Mouse (Mus musculus): ENCODE measurements at regions not wholly inside any gene's neighbourhood (a gene's known extent, or its start where the extent isn't known, plus 50 kb on each side); places are given as distances from the start of the nearest gene placed in this dataset.
"Not testable (repeated sequence)": the region's sequence is repeated elsewhere in the genome, so short reads cannot be mapped to it uniquely, and the experiment has no call there.

DNA sequence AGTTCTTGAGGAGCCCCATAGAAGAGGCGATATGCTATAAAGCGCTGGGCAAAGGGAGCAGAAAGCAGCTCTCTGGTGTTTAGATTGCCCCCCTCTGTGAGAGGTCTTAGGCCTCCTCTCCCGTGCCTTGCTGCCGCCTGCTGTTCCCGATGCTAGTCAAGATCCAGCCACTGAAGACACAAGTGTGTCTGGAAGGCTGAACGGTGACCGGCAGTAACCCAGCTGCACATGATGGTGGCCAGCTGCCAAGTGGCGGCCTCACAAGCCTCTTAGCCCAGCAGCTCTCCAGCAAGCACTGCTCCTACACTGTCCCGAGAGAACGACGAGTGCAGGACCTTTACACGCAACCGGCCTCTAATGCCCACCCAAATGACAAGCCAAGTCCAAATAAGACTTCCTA is 104.1 kb upstream of the Abca1 start:
- peak; percentile 54 to 58 for DNase-seq (ENCODE audit: low spot score in 2 of 2)

DNA sequence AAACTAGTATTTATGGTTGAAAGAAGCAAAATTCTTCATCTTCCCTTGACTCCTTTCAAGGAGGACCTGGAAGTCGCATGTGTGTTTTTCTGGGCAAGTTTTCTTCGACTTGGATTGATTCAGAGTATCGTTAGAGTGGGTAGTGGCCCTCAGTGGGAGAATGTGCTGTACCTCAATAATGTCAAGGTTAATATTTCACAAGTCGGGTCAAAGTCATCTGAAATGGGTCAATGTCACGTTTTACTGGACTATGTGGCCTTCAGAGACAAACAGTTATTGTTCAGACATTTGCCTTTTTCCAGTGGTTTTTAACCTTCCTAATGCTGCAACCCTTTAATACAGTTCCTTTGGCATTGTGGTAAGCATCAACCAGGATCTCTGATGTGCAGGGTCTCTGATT is 102.8 kb upstream of the Abca1 start:
- DNase-seq (ENCODE audit: low spot score in 2 of 2) = no peak

DNA sequence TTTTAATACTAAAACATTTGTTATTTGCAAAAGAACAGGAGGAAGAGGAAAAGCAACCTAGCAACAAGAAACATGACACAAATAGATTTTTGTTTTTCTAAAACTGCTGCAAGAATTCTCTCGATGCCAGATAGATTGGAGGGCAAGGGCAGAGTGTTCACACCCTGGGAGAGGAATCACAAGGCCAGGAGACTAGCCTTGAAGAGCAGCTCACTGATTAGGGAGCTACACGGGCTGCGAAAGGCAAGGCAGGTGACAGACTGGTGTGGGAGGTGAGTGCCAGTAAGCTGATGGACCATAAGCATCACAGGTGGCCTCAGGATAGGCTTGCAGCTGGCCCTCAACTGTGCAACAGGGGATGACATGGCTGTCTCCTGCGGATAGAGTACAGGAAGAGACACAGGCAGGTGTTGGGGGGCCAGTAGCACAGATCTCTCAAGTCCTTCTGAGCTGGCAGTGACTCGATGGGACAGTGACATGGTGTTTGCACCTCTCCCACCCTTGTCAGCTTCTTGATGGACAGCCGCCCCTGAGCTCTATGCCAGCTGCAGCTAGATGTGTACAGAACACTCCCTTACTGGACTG is 102.0 kb upstream of the Abca1 start:
- no peak for DNase-seq (ENCODE audit: low spot score in 2 of 2)

DNA sequence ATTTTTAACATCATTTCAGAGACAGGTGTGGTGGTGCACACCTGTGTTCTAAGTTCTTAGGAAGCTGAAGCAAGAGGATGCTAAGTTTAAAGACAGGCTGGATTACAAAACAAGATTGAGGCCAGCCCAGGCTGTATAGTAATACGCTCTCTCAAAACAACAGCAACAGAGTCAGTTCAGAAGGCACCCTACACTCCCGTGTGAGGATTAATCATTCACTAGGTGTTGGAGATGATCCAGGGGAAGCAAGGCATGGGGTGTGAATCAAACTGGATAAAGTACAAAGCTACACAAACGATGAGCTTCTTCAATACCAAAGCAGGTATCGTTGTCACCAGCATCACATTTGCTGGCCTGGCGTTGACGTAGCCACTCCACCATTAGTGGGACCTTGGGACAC is 99.3 kb upstream of the Abca1 start:
- no peak for DNase-seq (ENCODE audit: low spot score in 2 of 2)

DNA sequence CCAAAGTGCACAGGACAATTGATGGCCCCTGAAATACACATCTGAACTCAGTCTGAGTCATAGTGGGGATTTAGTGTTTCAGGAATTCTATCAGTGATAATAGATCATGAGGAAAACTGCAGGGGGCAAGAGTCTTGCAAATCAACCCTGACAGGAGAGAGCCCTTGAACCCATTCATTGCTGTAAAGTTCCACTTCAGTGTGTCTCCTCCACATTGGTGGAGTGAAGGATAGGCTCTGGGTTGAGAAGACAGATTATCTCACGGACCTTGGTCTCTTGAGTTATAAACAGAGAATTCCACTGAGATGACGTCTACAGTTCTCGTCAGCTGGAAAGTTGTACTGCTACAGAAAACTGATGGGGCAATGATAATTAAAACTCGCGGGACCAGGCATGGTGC is 97.3 kb upstream of the Abca1 start:
- DNase-seq (ENCODE audit: low spot score in 2 of 2) = no peak

DNA sequence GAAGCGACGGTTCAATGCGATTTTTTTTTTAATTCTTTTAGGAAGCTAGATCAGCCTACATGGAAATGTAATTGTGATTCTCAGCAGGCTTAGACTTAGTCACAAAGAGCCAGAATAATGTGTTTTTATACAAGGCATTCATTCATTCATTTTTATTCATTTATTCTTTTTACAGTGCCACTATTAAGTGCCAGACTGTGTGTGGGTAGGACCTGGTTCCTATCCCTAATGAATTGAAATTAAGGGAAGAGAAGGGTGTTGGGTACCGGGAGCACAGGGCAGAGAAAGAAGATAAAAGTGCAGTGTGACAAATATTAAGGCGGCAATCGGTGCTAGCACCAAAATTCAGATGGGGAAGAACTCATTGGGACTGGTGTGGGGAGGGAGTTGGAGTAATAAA is 94.8 kb upstream of the Abca1 start:
- DNase-seq (ENCODE audit: low spot score in 2 of 2) = no peak

DNA sequence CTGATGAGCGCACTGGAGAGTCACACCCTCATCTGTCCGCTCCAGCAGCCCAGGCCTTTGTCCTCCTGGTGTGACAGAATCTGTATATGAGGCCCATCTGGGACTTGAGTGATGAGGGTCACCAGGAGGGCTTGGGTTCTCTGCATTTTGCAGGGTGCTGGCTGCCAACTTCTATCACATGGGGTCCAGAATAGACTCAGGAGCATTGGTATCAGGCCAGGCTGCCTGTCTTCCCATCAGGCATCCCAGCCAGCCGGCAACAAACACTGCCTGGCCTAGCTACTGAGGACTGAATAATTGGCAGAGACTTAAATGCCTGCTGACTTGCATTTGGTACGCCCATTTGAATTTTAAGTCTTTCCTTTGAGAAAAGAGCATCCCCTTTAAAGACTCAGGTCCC is 94.0 kb upstream of the Abca1 start:
- no peak for DNase-seq (ENCODE audit: low spot score in 2 of 2)

DNA sequence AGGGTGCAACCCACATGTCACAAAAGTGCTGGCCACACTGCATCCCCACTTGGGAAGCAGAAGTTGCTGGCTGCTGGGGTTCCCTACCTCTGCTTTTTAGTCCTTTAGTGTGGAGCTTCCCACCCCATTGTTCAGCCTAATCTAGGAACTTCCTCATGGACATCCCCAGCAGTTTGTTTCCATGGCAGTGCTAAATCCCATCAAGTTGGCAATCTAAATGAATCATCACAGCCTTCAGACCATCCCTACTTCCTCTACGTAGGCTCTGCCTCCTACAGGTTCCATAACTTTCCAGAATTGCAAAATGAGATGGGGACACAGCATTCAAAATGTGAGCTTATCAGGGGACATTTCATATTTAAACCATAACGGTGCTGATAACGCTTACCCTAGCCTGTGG is 90.6 kb upstream of the Abca1 start:
- DNase-seq (ENCODE audit: low spot score in 2 of 2) = no peak

DNA sequence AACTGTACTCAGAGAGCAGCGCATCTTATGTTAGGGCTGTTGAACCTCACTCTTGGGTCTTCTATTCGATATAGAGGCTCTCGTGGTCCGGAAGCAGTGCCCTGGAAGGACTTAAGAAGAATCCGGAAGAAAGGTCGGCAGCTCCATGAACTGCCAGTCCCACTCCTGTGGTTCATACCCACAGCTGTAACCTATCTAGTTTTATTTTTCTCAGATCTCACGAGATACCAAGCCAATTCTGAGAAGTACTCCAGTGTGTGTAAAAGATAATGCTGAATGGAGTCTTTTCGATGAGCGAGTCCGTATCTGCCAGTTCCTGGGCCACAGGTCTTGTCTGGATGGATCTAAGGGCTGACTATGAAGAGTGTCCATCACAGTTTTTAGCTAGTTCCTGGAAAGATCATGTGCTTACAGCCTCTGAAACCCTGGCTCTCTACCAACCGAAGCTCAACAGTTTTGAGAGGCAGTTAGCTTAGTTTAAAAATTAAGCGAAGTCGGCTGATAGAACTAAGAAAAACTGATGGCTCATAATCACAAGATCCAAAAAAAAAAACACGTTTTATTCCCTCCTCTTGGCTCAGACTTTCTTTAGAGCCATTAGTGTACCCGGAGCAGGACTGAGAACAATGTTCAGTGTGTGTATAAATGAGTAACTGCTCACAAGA is 86.5 kb upstream of the Abca1 start:
- DNase-seq (ENCODE audit: low spot score in 2 of 2) = no peak

DNA sequence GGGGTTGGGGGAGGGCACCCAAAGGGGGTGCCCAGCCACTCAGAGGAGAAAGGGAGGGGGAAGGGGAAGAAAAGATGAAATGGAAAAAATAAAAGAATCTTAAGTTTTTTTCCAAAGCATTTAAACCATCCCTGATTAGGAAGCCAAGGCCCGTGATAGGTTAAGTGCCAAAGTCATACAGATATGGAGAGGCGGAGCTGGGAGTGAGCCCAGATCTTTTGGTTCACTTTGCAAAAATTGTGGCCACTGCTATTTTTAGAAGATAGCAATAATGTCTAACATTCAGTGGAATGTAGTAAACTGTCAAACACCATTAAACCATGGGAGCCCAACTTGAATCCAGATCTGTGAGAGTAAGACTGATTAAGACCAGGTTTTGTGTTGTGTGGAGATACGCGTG is 85.9 kb upstream of the Abca1 start:
- no peak for DNase-seq (ENCODE audit: low spot score in 2 of 2)

DNA sequence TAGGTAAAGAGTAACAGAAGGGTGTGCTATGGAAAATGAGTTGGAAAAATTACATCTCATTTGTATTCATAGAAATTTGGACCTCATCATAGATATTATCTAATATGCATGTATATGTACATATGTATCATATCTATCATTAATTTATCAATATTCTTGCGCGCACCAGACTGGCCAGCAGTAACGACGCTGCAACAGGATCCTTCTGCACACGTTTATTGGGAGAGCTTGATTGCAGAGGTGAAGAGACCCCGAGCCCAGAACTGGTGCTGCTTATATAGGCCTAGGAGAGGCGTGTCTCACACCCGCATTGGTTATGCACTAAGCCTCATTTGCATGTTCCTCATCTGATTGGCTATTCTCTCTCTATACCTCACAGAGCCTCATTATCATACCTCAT is 83.8 kb upstream of the Abca1 start:
- not testable (repeated sequence) for DNase-seq (ENCODE audit: low spot score in 2 of 2)

DNA sequence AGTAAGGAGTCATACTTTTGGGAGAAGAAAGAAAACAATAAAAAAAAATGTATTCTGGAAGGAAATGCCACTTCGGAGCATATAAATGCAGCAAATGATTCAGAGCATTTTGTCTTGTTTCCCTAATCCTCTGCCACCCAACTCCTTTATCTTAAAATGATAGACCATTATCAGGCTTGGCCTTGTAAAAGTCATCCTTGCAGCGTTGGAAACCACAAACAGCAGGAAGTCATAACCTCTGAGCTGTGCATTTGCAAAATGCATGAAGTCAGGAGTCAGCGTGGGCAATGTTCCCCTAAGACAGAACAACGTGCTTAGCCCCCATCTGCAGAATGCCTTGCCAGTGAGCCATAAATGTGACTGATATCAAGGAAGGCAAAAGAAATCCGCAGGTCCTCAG is 80.2 kb upstream of the Abca1 start:
- DNase-seq (ENCODE audit: low spot score in 2 of 2) = no peak

DNA sequence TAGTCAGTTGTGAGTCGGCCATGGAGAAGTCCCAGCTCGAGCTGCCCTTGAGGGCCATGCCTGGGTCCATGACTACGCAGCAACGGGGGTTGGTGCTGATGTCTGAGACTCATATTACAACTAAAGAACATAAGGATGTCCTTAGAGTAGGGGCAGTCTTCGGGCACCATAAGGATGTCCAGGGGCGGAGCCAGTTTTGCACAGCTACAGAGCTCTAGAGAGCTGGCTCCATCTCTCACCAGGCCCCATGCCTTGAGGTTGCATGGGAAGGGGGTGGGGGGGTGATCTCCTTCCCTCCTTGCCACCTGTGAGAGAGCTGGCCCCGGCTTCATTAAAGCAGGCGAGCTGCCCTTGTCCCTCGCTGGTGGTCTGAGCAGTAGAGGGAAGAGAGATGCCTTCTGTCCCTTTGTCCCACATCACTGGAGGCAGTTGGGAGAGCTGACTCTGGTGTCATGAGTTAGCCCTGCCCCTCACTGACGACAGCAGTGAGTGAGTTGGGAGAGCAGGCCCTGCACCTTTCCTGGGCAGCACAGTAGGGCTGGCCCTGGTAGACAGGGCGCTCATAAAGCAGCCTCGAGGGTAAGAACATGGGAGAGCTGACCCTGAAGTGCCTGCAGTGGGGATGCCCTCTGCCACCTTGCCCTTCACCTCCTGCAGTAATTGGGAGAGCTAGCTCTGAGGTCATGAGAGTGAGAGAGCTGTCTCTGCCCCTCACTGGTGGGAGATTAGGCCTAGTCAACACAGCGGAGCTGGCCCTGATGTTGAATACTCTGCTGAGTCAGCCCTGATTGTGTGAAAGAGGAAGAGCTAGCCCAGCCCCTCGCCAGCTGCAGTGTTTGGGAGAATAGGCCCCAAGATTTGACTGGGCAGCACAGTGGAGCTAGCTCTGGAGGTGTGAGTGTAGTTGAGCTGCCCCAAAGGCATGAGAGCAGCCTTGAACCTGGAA is 78.9 kb upstream of the Abca1 start:
- no peak for DNase-seq (ENCODE audit: low spot score in 2 of 2)

DNA sequence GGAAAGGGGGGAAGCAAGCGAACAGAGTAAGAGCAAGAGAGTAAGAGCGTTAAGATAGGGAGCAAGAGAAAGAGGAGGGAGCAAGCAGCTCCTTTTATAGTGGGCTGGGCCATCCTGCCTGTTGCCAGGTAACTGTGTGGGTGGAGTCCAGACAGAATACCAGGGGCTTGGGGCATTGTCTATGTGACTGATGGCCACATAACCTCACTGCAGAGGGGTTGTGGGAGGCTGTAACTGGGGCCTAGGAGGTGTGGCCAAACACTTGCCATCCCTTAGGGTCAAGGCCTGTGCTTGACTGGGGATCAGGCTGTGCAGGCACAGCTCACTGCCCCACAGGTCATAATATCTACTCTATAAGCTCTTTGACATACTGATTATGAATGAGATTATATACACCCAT is 76.2 kb upstream of the Abca1 start:
- DNase-seq (ENCODE audit: low spot score in 2 of 2) = no peak

DNA sequence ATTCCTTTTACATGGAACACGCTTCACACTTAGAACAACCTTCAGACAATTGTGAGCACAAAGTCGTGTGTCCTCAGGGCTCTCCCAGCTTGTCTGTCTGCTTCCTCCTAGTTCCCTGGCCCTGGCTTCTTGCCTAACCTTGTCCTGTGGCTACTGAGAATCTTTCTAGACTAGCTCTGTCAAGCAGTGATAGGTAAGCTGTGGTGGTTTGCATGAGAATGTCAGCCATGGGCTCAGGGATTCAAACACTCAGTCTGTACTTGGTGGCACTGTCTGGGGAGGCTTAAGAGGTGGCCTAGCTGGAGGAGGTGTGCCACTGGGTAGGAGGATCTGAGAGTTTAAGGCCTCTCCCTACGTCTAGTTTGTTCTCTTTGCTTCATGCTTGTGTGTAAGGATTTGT is 72.7 kb upstream of the Abca1 start:
- DNase-seq (ENCODE audit: low spot score in 2 of 2) = no peak

DNA sequence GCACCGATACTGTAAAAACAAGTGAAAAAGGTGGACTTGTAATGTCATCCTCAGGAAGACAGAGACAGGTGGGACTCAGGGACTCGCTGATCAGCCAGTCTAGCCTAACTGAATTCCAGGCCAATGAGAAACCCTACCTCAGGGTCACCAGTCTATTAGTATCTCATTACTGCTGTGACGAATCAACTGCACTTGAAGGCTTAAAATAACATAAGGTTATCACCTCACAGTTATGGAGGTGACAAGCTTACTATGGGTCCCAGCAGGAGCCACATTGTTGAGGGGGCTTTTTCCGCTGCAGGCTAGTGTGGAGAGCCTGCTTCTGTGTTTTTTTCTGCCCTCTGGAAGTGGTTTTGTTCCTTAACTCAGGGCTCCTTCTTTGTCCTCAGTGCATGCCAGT is 72.2 kb upstream of the Abca1 start:
- no peak for DNase-seq (ENCODE audit: low spot score in 2 of 2)

DNA sequence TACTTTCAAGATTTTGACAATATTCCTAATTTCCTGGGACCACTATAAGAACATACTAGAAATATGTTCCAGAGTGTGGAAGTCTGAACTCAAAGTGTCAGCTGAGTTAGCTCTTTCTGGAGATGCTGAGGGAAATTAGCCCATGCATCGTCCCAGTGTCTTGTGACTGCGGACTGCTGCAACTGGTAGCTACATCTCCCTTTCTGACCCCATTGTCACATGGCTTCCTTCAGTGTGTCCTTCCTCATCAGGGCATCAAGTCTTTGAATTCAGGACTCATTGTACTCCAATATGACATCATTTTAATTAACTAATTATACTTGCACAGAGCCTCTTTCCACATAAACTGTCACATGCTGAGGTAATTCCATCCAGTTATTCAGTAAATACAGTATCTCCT is 71.4 kb upstream of the Abca1 start:
- no peak for DNase-seq (ENCODE audit: low spot score in 2 of 2)

DNA sequence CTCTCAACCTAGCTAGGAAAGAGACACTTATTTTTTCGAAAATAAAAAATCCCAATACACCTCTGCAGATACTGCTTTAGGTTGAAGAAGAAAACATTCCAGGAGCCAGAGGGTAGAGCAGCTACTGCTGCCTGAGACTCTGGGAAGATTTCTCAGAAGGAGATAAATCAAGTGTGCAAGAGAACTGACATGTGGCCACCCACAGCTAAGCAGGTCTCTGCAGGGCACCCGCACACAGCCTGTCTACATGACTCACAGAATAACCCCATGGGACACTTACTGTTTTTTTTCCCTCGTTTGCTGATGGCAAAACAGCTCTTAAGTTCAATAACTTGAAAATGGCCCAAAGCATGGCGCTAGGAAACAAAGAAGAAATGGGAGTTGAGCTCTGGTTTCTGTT is 68.7 kb upstream of the Abca1 start:
- DNase-seq (ENCODE audit: low spot score in 2 of 2) = no peak

DNA sequence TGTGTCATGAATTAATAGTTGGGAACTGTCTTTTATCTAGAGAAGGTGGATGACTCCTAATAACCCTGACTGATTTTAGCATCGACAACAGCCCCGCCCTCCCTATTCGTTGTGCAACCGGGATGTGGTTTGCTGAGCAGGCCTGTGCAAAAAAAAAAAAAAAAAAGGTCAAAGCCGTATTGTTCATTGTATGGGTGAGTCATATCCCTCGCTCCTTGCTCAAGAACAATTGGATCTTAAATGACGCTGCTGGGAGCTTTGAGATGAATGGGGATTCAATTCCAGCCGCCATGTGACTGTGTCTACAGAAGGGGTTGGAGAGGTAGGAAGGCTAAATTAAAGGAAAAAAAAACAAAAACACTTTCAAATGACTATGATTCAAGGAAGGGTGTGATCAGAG is 68.1 kb upstream of the Abca1 start:
- DNase-seq (ENCODE audit: low spot score in 2 of 2) = no peak

DNA sequence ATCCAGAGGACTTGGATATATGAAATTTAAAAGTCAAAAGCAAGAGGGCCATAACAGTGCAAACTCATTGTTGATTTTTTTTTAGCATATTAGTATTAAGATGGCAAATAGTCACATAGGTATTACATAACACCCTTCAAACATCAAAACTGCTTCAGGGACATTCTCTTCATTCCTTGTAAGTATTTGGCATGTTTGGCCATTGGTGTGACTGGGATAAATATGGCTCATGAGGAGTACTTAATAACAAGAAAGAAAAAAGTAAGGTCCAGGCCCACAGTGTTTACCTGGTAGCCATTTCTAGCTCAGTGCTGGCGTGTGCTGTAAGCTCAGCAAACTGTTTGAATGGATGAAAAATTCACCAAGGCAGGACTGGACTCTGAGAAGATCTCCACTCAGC is 67.4 kb upstream of the Abca1 start:
- DNase-seq (ENCODE audit: low spot score in 2 of 2) = no peak

DNA sequence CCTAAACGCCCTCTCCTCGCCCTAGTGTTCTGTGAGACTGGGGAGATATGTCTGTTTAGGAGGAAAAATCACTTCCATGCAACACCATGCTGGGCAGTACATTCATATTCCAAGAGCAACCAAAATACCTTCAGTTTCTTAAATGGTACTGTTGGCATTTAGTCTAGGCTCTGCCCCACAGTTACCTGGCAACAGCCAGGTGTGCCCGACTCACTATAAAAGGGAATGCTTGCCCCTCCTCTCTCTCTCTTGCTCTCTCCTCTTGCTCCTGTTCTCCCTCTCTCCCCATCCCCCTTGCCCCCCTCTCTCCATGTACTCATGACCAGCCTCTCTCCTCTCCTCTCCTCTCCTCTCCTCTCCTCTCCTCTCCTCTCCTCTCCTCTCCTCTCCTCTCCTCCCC is 66.7 kb upstream of the Abca1 start:
- no peak for DNase-seq (ENCODE audit: low spot score in 2 of 2)

DNA sequence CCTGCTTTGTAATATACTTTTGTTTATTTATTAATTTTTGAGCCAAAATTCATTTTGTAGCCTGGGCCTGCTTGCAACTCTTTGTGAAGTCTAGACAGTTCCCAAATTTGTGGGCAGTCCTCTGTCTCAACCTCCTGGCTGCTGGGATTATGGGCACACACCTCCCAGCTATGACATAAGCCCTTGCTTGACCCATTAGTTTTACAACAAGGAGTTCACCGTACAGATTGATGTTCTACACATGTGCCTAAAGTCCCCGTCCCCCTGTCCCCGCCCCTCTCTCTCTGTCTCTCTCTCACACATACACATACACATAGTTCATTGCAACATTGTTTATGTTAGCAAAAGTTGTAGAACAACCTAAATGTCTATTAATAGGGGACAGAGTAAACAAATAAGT is 63.7 kb upstream of the Abca1 start:
- no peak for DNase-seq (ENCODE audit: low spot score in 2 of 2)

DNA sequence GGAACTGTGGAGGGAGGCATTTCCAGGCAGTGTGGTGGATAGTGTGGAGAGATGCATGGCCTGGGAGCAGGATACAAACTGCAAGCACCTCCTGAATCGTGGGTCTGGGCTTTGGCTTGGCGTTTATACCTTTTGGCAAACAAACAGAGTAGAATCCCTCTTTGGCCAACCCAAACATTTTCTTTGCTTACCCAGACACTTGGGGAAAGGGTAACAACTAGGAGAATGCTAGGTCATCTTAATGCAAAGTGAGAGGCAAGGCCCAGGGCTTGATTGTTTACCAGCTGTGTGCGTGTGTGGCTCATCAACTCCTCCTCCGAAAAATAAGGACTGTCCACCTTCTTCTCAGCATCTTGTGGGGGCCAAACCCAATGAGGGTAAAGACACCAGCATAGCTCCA is 61.1 kb upstream of the Abca1 start:
- DNase-seq (ENCODE audit: low spot score in 2 of 2) = no peak
